Mouse (Mus musculus) CH12.LX (cell line): Measurements from ENCODE around the gene Chit1.

ENCODE experiments used
- E2F4 ChIP-seq: IDR thresholded peaks from 2 replicates; pipeline ENCODE4 v1.6.1; 2011; ENCODE audit warnings: low read depth, low read length, improper control_type of control experiment; ENCODE audit not compliant: insufficient replicate concordance
- EP300 ChIP-seq: IDR thresholded peaks from 2 replicates; pipeline ENCODE4 v1.6.1; 2011; ENCODE audit warnings: low read length, improper control_type of control experiment
- SIN3A ChIP-seq: IDR thresholded peaks from 2 replicates; pipeline ENCODE4 v1.6.1; 2012; ENCODE audit warnings: low read length, improper control_type of control experiment, inconsistent platforms

GRCm38 (mm10) chr1:134086811-134087398 lies 24.1 kb upstream of the Chit1 start:
- TF ChIP-seq SIN3A (no peak), EP300 (no peak), E2F4 (no peak)
